Mouse (Mus musculus): ENCODE results near the gene Zfp345.
"Not testable (repeated sequence)": the region's sequence is repeated elsewhere in the genome, so short reads cannot be mapped to it uniquely, and the experiment has no call there.

Gene Zfp345

GRCm38 (mm10) chr2:150484939-150485778 lies at the start of gene Zfp345:
Gene Zfp345 (minus strand): TSS chr2:150485091.
- DNase-seq: peak; percentile 3

- DNase-seq: no peak
These were observed 40.9 kb upstream of the Zfp345 start for GRCm38 (mm10) chr2:150525703-150526207.

- no peak for DNase-seq
These were observed 27.9 kb upstream of the Zfp345 start for GRCm38 (mm10) chr2:150512837-150513236.

- DNase-seq: not testable (repeated sequence)
These were observed 15.5 kb upstream of the Zfp345 start for GRCm38 (mm10) chr2:150500124-150500973.

GRCm38 (mm10) chr2:150493031-150493430 lies 8.1 kb upstream of the Zfp345 start:
- no peak for DNase-seq

- peak; percentile 86 for DNase-seq
These were observed 33.5 kb downstream of the Zfp345 start, which contains the start of gene Zfp442 for GRCm38 (mm10) chr2:150451180-150451919. Gene Zfp442 (minus strand): TSS chr2:150451486.

- DNase-seq: not testable (repeated sequence)
These were observed 45.8 kb downstream of the Zfp345 start for GRCm38 (mm10) chr2:150439084-150439483.

Measured in cerebellum, adult 9-11 months (tissue).